Mouse (Mus musculus) v-Abl transformed pro-B cells (cell line): ENCODE data around the gene Bri3.

ENCODE experiments used
- in situ Hi-C, 2 experiments: fragments of 400-800 bp; cut with MboI; formaldehyde crosslinking; loops; one replicate each; pipeline ENCODE4 v1.15.1; 2025; ENCODE audit not compliant: unreplicated experiment in 2 of 2

Bri3 gene

DNA sequence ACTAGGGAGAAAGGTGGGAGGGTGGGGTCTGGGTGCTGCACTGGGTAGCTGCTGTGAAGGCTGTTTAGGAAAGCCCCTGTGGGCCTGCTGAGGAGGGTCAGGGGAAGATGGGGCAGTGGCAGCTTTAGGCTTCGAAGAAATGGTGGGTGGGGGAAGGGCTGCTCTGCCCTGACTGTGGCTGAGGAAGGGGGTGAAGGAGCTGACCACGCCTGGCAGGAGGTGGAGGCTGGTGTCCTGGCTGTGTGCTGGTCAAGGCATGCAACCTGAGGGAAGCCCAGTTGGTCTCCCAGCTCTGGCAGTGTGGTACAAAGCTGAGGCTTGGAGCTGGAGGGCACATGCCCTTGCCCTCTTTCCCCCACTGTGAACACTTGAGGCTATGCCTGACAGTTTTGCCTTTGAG, 14.4 kb downstream of the Bri3 start:
- in situ Hi-C loops: no loop called here

DNA sequence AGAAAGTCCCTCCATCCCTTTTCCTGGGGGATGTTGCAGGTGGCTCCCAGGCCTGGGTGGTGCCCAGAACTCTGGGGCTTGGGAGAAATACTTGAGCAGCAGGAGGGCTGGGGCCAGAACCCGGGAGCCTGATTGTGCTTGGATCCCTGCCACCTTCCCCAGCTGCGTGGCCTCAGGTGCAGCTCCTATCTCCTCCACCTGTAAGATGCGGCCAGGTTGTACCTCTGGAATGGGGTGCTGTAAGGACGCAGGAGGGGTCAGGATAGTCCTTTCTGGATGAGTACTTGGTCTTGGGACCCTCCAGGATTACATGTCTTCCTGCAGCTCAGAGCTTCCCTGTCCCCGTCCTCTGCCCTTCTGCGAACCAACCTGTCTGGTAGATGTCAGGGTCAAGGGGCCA, 15.0 kb downstream of the Bri3 start:
- in situ Hi-C loops: no loop called here

DNA sequence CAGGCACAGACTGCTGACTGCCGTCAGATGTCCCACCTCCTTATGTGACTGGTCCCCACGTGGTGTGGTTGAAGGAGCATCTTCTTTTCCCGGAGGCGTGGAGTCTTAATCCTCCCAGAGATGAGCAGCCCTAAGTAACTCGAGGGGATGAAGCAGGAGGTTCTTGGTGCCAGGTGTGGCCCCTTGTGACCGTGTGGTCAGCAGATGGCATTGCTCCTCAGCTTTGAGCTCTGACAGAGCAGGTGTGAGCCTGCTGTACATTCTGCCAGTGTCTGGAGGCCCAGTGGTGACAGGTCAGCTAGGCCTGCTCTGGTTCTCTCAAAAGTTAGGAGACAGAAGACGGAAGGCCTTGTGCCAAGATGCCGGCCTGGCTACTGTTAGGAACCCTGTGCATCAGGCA, 16.2 kb downstream of the Bri3 start:
- in situ Hi-C loops: no loop called here

GRCm38 (mm10) chr5:144261309-144261708, 17.1 kb downstream of the Bri3 start:
- in situ Hi-C loops: no loop called here

GRCm38 (mm10) chr5:144261829-144262228, 17.6 kb downstream of the Bri3 start:
- in situ Hi-C loops: no loop called here

DNA sequence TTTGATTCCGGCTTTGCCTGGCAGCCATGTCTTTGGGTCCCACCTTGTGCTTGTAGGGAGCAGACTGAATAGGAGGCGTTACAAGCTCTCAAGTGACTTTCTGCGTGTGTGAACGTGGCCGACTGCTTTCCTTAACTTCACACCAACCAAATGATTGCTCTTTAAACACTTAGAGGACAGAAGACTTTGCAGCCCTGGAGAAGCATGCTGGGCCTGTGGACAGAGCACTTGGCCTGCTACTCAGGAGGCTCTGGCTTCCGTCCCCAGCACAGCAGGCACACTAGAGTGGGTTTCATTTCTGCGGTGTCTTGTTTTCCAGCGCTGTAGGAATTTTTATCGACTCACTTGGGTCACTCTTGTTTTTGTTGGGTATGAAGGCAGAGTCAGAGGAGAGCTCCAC, 18.8 kb downstream of the Bri3 start:
- in situ Hi-C loops: no loop called here

- in situ Hi-C loops: no loop called here
These were observed 19.3 kb downstream of the Bri3 start for GRCm38 (mm10) chr5:144263496-144263895.

DNA sequence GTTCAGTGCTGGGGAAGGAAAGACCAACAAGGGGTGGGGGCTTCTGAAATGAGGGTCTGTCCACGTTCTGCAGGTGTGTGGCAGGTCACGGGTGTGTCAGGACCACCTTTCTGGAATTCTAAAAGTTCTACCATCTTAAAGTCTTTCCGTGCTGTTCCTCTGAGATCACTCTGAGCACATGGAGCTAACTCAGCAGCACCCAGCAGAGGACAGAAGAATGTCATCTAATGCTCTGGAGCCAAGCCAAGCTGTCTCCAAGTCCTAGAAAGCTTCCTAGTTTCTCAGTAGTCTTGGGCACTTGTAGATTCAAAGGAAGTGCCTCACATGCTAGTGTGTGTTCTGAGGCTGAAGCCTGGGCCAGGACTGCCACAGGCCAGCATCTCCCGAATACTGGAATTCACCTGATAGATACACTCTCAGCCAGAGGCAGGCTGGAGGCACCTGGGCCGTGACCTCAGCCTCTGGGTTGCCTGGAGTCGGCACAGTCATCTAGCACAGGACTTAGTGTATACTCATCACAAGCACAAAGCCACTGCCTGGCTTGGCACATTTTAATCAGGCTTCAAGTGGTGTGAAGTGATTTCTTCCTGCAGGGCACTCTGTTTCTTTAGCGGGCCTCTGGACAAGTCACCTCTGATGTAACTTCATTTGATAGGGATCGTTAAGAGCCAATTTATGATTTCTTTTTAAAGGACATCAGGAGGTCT, 23.5 kb downstream of the Bri3 start:
- in situ Hi-C loops: no loop called here

DNA sequence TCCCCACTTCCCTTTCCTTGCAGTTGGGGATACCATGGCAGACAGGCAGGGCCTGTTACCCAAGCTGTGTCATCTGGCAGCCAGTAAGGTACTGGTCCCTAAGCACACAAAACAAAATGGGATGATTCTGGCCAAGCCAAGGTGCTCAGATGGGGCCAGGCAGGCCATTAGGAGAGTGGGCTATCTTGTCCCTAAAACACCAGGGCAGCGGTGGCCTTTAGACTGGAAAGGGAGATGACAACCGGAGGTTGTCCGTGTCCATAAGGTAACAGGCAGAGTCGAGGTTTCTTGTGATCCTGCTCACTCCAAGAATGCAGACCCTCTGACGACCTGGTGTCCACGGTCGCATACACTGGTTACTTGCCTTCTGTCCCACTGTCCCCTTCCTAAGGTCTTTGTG, 25.7 kb downstream of the Bri3 start:
- in situ Hi-C loops: no loop called here

DNA sequence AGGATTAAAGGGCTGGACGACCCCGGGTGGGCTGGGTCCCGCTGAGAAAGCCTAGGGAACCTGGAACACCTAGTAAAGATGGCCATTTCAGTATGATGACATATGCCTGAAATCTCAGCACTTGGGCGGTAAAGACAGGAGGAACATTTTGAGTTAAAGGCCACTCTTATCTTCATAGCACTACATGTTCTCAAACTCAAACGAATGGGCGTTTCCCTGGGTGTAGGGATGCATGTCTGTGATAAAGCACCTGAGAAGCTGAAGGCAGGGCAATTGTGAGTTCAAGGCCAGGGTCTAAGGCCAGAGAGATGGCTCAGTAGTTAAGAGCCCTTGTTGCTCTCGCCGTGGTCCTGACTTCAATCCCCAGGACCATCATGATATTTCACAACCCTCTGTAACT, 26.2 kb downstream of the Bri3 start:
- in situ Hi-C loops: no loop called here

GRCm38 (mm10) chr5:144271118-144271517, 26.9 kb downstream of the Bri3 start:
- in situ Hi-C loops: no loop called here

GRCm38 (mm10) chr5:144271772-144272171, 27.5 kb downstream of the Bri3 start:
- in situ Hi-C loops: no loop called here

GRCm38 (mm10) chr5:144274904-144275303, 30.7 kb downstream of the Bri3 start:
- in situ Hi-C loops: no loop called here

DNA sequence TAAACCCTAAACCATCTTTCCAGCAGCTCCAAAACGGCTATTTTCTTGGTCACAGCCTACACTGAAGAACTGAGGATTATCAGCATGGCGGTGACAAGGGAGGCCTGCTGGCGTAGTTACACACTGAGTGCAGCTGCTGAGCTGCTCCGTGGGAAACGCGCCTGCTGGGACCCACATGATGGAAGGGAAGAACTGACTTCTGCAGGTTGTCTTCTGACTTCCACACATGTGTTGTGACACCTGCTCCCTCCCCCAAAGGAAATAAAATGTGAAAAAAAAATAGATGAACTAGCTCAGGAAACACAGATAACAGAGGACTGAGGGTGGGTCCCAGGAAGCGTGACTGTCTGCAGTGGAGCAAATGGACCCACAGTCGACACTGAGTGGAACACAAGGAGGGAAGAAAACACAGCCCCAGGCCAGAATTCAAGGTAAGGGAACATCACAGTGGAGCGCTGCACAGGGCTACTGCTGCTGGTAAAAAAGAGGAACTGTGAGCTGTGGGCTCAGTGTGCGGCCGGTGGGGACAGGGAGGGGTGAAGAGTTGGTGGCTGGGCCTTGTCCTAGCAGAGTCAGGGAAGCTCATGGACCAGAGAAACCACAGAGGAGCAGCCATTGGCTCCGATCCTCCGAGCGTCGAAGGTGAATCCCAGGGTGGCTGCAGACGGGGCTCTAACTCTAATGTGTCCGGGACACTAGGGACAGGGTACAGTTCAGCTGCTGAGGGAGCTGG, 32.8 kb downstream of the Bri3 start:
- in situ Hi-C loops: no loop called here

GRCm38 (mm10) chr5:144278374-144278960, 34.2 kb downstream of the Bri3 start:
- in situ Hi-C loops: no loop called here

GRCm38 (mm10) chr5:144279081-144279541, 34.9 kb downstream of the Bri3 start:
- in situ Hi-C loops: no loop called here

DNA sequence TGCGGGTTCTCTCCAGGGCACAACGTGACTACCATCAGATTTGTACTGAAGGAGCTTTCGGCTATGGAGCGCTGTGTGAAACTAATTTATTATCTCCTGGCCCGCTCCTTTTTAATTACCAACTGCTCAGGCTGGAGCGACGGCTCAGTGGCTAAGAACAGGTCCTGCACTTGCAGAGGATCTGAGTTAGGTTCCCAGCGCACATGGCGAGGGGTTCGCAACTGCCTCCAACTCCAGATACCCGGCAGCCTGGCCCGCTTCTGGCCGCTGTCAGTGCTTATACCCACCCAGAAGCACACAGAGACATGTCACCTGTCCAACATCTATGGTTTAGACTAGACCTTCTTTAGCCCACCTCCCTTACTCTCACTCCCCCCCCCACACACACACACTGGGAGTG, 35.7 kb downstream of the Bri3 start:
- in situ Hi-C loops: loop anchor here (5.0 kb wide), 2 partner anchors 58 to 67 kb away; partner anchors contain the start of gene Tecpr1 (in 1 of the 2)

GRCm38 (mm10) chr5:144282470-144283260, 38.4 kb downstream of the Bri3 start:
- in situ Hi-C loops: loop anchor here (5.0 kb wide), 2 partner anchors 60 to 65 kb away; partner anchors contain the start of gene Tecpr1 (in 1 of the 2)

- in situ Hi-C loops: loop anchor here (5.0 kb wide), 2 partner anchors 61 to 64 kb away; partner anchors contain the start of gene Tecpr1 (in 1 of the 2)
These were observed 39.4 kb downstream of the Bri3 start for GRCm38 (mm10) chr5:144283551-144284031.

DNA sequence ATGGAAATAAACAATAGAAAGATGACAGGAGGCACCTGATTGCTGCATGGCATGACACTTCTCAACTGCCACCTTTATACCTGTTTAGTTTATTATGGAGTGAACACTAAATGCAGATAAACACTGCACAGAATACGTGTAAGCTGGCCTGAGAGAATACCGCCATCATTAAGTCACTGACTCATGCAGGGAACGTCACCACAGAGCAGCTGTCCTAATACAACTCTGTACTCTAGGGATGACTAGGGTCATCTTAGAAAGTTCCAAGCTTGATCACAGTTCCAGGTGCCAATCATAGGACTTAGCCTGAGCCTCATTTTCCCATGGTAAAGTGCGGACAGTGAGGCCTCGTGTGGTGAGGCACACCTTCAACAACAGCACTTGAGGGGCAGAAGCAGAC, 40.4 kb downstream of the Bri3 start:
- in situ Hi-C loops: loop anchor here (5.0 kb wide), 2 partner anchors 62 to 63 kb away; partner anchors contain the start of gene Tecpr1 (in 1 of the 2)
